Comparison of ENCODE assay signal across 30 mouse cellular contexts in the genomic region with DNA sequence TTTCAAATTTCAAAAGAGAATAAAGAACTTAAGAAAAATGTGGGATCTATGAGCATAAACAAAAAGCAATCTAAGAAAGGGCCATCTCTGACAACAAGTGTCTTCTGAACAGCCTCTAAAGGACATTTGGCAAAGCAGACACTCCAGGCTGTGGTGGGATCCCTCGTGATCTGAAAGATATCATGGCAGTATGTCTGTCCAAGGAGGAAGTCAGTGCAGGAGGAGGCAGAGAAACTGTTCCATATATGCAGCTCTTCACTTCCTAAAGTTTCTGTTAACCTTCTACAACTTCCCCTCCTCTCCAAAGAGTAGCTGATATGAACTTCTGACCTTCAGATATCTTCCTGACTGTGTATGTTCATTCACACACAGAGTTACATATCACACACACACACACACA.
DNase-seq lines count a peak whose midpoint lies in the region; ATAC-seq and TF ChIP-seq lines count a peak whose summit lies in the region.
"Had no signal": no experiment of that assay in that cellular context is flagged by ENCODE, and none has a peak within 500 bp of the region (broad histone marks: within the 10 kb centered on the region; RNA-seq: fewer than 3 reads in every experiment).

No protein-coding gene starts in this region.

- no peaks in the 10 kb centered on the region for H3K4me1 ChIP-seq in liver, adult 2 months (ENCODE audit: control insufficient read depth, insufficient read depth, low read length)
- no peaks in the 10 kb centered on the region for H3K4me1 ChIP-seq in liver, embryonic 11.5 days (replicated peaks; ENCODE audit: control insufficient read depth, insufficient read depth, low read length)
- H3K4me1 ChIP-seq in megakaryocyte, embryonic 14.5 days, result peaks cover 27% of the 10 kb centered on the region
- H3K4me1 ChIP-seq in lung, postnatal 0 days (ENCODE audit: insufficient read depth, low read depth, low read length), result no peaks in the 10 kb centered on the region
- peaks cover 10% of the 10 kb centered on the region for H3K4me1 ChIP-seq in heart, embryonic 11.5 days (ENCODE audit: control insufficient read depth, insufficient read depth, low read length)
- H3K4me1 ChIP-seq: embryonic facial prominence, embryonic 10.5 days; forebrain, embryonic 12.5 days; forebrain, embryonic 15.5 days had no signal

- H3K79me2 ChIP-seq in liver, adult 2 months (ENCODE audit: control insufficient read depth, insufficient read depth, low read length), result no peaks in the 10 kb centered on the region

- TF ChIP-seq EP300 in lung, postnatal 0 days (IDR thresholded peaks at IDR 0.05), result no peak

- H3K27ac ChIP-seq in liver, adult 2 months (replicated peaks; ENCODE audit: insufficient read depth, low read depth, low read length), result no peak overlapping the region
- no peak overlapping the region for H3K27ac ChIP-seq in liver, embryonic 11.5 days (ENCODE audit: low read depth, low read length)
- H3K27ac ChIP-seq in lung, postnatal 0 days (ENCODE audit: low read length), result no peak overlapping the region
- H3K27ac ChIP-seq in heart, embryonic 11.5 days (ENCODE audit: low read depth, low read length), result no peak overlapping the region
- H3K27ac ChIP-seq: embryonic facial prominence, embryonic 10.5 days; embryonic facial prominence, embryonic 13.5 days; forebrain, embryonic 12.5 days; forebrain, embryonic 15.5 days; gastrocnemius, adult 2 months; hindbrain, embryonic 14.5 days; hindbrain, postnatal 0 days had no signal

- H3K36me3 ChIP-seq in liver, adult 2 months (ENCODE audit: control insufficient read depth, insufficient read depth, low read length), result no peaks in the 10 kb centered on the region
- no peaks in the 10 kb centered on the region for H3K36me3 ChIP-seq in liver, embryonic 11.5 days (ENCODE audit: control insufficient read depth, insufficient read depth, low read length)
- H3K36me3 ChIP-seq in megakaryocyte, embryonic 14.5 days (replicated peaks; ENCODE audit: low read length), result peaks cover 5% of the 10 kb centered on the region
- no peaks in the 10 kb centered on the region for H3K36me3 ChIP-seq in lung, postnatal 0 days (ENCODE audit: insufficient read depth, low read length)
- no peaks in the 10 kb centered on the region for H3K36me3 ChIP-seq in heart, embryonic 11.5 days (ENCODE audit: control insufficient read depth, insufficient read depth, low read length)
- H3K36me3 ChIP-seq: embryonic facial prominence, embryonic 10.5 days; embryonic facial prominence, embryonic 13.5 days; forebrain, embryonic 12.5 days; forebrain, embryonic 15.5 days; heart, embryonic 13.5 days had no signal

- no peak for TF ChIP-seq POLR2A in liver, adult 2 months (IDR thresholded peaks at IDR 0.05; ENCODE audit: extremely low read depth, insufficient read depth, low read length)

- no peak for TF ChIP-seq CTCF in liver, adult 2 months (IDR thresholded peaks at IDR 0.05; ENCODE audit: low read depth, low read length)
- TF ChIP-seq CTCF in lung, postnatal 0 days (IDR thresholded peaks at IDR 0.05), result no peak

- WGBS in liver, adult 2 months, result 48% methylated on average over 1 of the region's 1 CpGs
- 35% methylated on average over 1 of the region's 1 CpGs for WGBS in liver, embryonic 11.5 days
- 44% methylated on average over 1 of the region's 1 CpGs for WGBS in lung, postnatal 0 days
- WGBS in heart, embryonic 11.5 days (ENCODE audit: insufficient replicate concordance), result 84% methylated on average over 1 of the region's 1 CpGs

- peak; percentile 19 for DNase-seq in liver, adult 2 months (ENCODE audit: extremely low read depth, low read depth, low spot score)
- DNase-seq in liver, embryonic 11.5 days (ENCODE audit: low spot score), result no peak
- DNase-seq in lung, postnatal 0 days (ENCODE audit: low spot score), result no peak
- DNase-seq in lung, postnatal 36 days, result no peak
- DNase-seq: adrenal gland, postnatal 10 days; adrenal gland, postnatal 36 days; B cell, adult 2 months; cerebellum, adult 11 months; cerebellum, adult 2 months; cerebellum, adult 9-11 months; cerebellum, postnatal 25 days; embryo, embryonic 11 days; gastrocnemius, adult 2 months; gastrocnemius, postnatal 14 days; heart, adult 18-20 months; heart, postnatal 14 days; heart, postnatal 4 days had no signal

- ATAC-seq in liver, embryonic 11.5 days (replicated peaks; ENCODE audit: low FRiP score), result no peak
- ATAC-seq in granulocyte monocyte progenitor cell, adult 5-6 weeks (replicated peaks; ENCODE audit: poor library complexity, severe bottlenecking), result peak; percentile 88
- no peak for ATAC-seq in lung, postnatal 0 days
- no peak for ATAC-seq in heart, embryonic 11.5 days (replicated peaks; ENCODE audit: insufficient number of reproducible peaks, low FRiP score, low TSS enrichment)
- ATAC-seq: activated CD4-positive, CD25-positive, alpha-beta regulatory T cell, adult 4 months; forebrain, embryonic 15.5 days; hindbrain, postnatal 0 days; inflammation-experienced regulatory T-cells, adult 6 months had no signal

- no peak overlapping the region for H3K4me3 ChIP-seq in liver, adult 2 months (ENCODE audit: insufficient read depth, low read depth, low read length)
- H3K4me3 ChIP-seq in liver, embryonic 11.5 days (ENCODE audit: low read depth, low read length), result no peak overlapping the region
- H3K4me3 ChIP-seq in megakaryocyte, embryonic 14.5 days (replicated peaks), result peak overlapping the region; percentile 65
- H3K4me3 ChIP-seq in lung, postnatal 0 days (ENCODE audit: low read depth, low read length), result no peak overlapping the region
- no peak overlapping the region for H3K4me3 ChIP-seq in heart, embryonic 11.5 days (ENCODE audit: low read depth, low read length)
- H3K4me3 ChIP-seq: embryonic facial prominence, embryonic 10.5 days; embryonic facial prominence, embryonic 13.5 days; erythroblast, embryonic 14.5 days; forebrain, embryonic 12.5 days; forebrain, embryonic 15.5 days; gastrocnemius, adult 2 months; heart, embryonic 13.5 days had no signal

- no peaks in the 10 kb centered on the region for H3K27me3 ChIP-seq in liver, adult 2 months (ENCODE audit: control insufficient read depth, insufficient read depth, low read length)
- no peaks in the 10 kb centered on the region for H3K27me3 ChIP-seq in liver, embryonic 11.5 days (replicated peaks; ENCODE audit: control insufficient read depth, insufficient read depth, low read length)
- H3K27me3 ChIP-seq in megakaryocyte, embryonic 14.5 days (replicated peaks), result no peaks in the 10 kb centered on the region
- no peaks in the 10 kb centered on the region for H3K27me3 ChIP-seq in lung, postnatal 0 days (replicated peaks; ENCODE audit: insufficient read depth, low read length)
- H3K27me3 ChIP-seq in heart, embryonic 11.5 days (ENCODE audit: control insufficient read depth, insufficient read depth, low read length), result no peaks in the 10 kb centered on the region
- H3K27me3 ChIP-seq: embryonic facial prominence, embryonic 13.5 days; forebrain, embryonic 12.5 days; forebrain, embryonic 15.5 days; heart, embryonic 13.5 days had no signal

- H3K9ac ChIP-seq in liver, adult 2 months (ENCODE audit: low read depth, low read length), result no peak overlapping the region
- H3K9ac ChIP-seq in liver, embryonic 11.5 days (ENCODE audit: low read depth, low read length), result no peak overlapping the region
- no peak overlapping the region for H3K9ac ChIP-seq in lung, postnatal 0 days (replicated peaks; ENCODE audit: low read depth)
- H3K9ac ChIP-seq in heart, embryonic 11.5 days (ENCODE audit: low read depth, low read length), result no peak overlapping the region
- H3K9ac ChIP-seq: embryonic facial prominence, embryonic 13.5 days; forebrain, embryonic 12.5 days; forebrain, embryonic 15.5 days; heart, embryonic 13.5 days; hindbrain, embryonic 14.5 days had no signal

- H3K9me3 ChIP-seq in liver, embryonic 11.5 days (ENCODE audit: control insufficient read depth, low read length), result no peaks in the 10 kb centered on the region
- no peaks in the 10 kb centered on the region for H3K9me3 ChIP-seq in megakaryocyte, embryonic 14.5 days
- H3K9me3 ChIP-seq in lung, postnatal 0 days (ENCODE audit: low read length), result no peaks in the 10 kb centered on the region
- H3K9me3 ChIP-seq in heart, embryonic 11.5 days (replicated peaks; ENCODE audit: control insufficient read depth, low read length), result no peaks in the 10 kb centered on the region
- H3K9me3 ChIP-seq: embryonic facial prominence, embryonic 10.5 days; embryonic facial prominence, embryonic 13.5 days; forebrain, embryonic 12.5 days; forebrain, embryonic 15.5 days had no signal

- no peak overlapping the region for H3K4me2 ChIP-seq in liver, embryonic 11.5 days
- H3K4me2 ChIP-seq in lung, postnatal 0 days (replicated peaks; ENCODE audit: low read depth, low read length), result no peak overlapping the region
- no peak overlapping the region for H3K4me2 ChIP-seq in heart, embryonic 11.5 days
- H3K4me2 ChIP-seq: embryonic facial prominence, embryonic 13.5 days; forebrain, embryonic 12.5 days; forebrain, embryonic 15.5 days; heart, embryonic 13.5 days; hindbrain, embryonic 14.5 days had no signal
